Mouse (Mus musculus) heart, adult 2 months (tissue): ENCODE measurements at regions not wholly inside any gene's neighbourhood (a gene's known extent, or its start where the extent isn't known, plus 50 kb on each side); places are given as distances from the start of the nearest gene placed in this dataset.

ENCODE experiments used
- CTCF ChIP-seq: fragments of 200-600 bp; IDR thresholded peaks from 2 replicates; pipeline ENCODE4 v1.8.1; 2022; ENCODE audit warnings: antibody characterized with exemption, mild to moderate bottlenecking, moderate library complexity
- EP300 ChIP-seq: fragments of 200-500 bp; IDR thresholded peaks from 2 replicates; pipeline ENCODE4 v1.6.1; 2011; ENCODE audit warnings: low read depth, low read length, control low read depth; ENCODE audit not compliant: insufficient read depth
- POLR2A ChIP-seq: fragments of 200-500 bp; IDR thresholded peaks from 2 replicates; pipeline ENCODE4 v1.6.1; 2011; ENCODE audit warnings: mild to moderate bottlenecking, low read depth, low read length, control low read depth; ENCODE audit not compliant: insufficient read depth

DNA sequence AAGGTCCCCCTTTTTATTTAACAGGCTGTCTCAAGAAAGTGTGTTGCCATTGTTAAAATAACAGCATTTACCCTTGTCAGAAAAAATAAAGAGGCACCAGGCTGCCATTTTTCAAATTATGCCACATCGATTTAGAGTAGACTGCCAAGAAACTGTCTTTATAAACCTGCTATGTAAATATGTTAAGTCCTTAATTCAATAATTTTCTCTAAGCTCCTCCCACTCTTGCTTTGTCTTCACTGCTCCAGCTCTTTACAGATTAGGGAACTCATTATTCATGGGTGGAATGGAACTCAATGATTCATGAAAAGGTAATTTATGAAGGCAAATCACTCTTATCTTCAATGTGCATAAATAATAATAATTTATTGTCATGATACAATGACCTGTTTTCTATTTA lies 64.9 kb upstream of the Frmd4b start:
- TF ChIP-seq CTCF (no peak), POLR2A (no peak), EP300 (no peak)
